Mouse (Mus musculus) limb, embryonic 15.5 days (tissue): Measurements from ENCODE around the gene Slc25a33. TPM values are rescaled to one million over a fixed set of nuclear protein-coding genes. Genes with fewer than 3 reads are reported as not detected.

Experiments
- ATAC-seq: fragments of 200-750 bp; cut with Nextera tagmentation; 2 replicates; pipeline ENCODE4 v1.8.0; 2017; ENCODE audit warnings: low read depth, moderate TSS enrichment; ENCODE audit not compliant: insufficient number of reproducible peaks, low FRiP score, low TSS enrichment
- H3K27ac ChIP-seq: fragments of 300-500 bp; sonication (generic); 2 replicates; pipeline ENCODE4 v1.5.1; 2015; ENCODE audit warnings: moderate library complexity, mild to moderate bottlenecking, inconsistent platforms
- H3K27me3 ChIP-seq: fragments of 300-500 bp; sonication (generic); 2 replicates; pipeline ENCODE4 v1.6.1; 2015; ENCODE audit warnings: inconsistent platforms
- H3K36me3 ChIP-seq: fragments of 300-500 bp; sonication (generic); 2 replicates; pipeline ENCODE4 v1.6.1; 2015; ENCODE audit warnings: inconsistent platforms
- H3K4me1 ChIP-seq: fragments of 300-500 bp; sonication (generic); 2 replicates; pipeline ENCODE4 v1.6.1; 2015; ENCODE audit warnings: inconsistent platforms
- H3K4me2 ChIP-seq: fragments of 300-500 bp; sonication (generic); 2 replicates; pipeline ENCODE4 v1.6.1; 2015; ENCODE audit warnings: mild to moderate bottlenecking, inconsistent platforms
- H3K4me3 ChIP-seq: fragments of 300-500 bp; sonication (generic); 2 replicates; pipeline ENCODE4 v1.5.1; 2015; ENCODE audit warnings: mild to moderate bottlenecking, inconsistent platforms
- H3K9ac ChIP-seq: fragments of 300-500 bp; sonication (generic); 2 replicates; pipeline ENCODE4 v1.6.1; 2015; ENCODE audit warnings: inconsistent platforms
- H3K9me3 ChIP-seq: fragments of 300-500 bp; sonication (generic); 2 replicates; pipeline ENCODE4 v1.6.1; 2016; ENCODE audit warnings: inconsistent platforms
- WGBS: fragments of 180-500 bp; shearing (Covaris S2); methylation state at CpG from one replicate; pipeline ENCODE4 v1.1.7; 2015; 5-methylcytosine and 5-hydroxymethylcytosine counted together
- polyA plus RNA-seq: library from polyadenylated mRNA; unstranded; fragments of >200 nt; fragmentation: Nextera tagmentation; extraction: Ambion mirVana; gene quantifications from 2 replicates; pipeline ENCODE4 v1.2.1, GENCODE M21; 2015

Slc25a33 gene
- polyA plus RNA-seq, 1 experiment from 2014 or later, result 9.4 TPM

- peaks cover 5% of the 10 kb centered on the region; the same call in 1 of the 2 replicates for H3K4me1 ChIP-seq
- H3K9me3 ChIP-seq, result no peaks in the 10 kb centered on the region
- no peak overlapping the region for H3K4me3 ChIP-seq
- H3K27me3 ChIP-seq, result no peaks in the 10 kb centered on the region
- 77% methylated on average over 24 of the region's 24 CpGs for WGBS
- no peak overlapping the region for H3K9ac ChIP-seq
- H3K4me2 ChIP-seq, result no peak overlapping the region
- H3K36me3 ChIP-seq, result peaks cover 94% of the 10 kb centered on the region
- no peak overlapping the region for H3K27ac ChIP-seq
- ATAC-seq, result no peak
Observed at GRCm38 (mm10) chr4:149722104-149723020, 51.7 kb downstream of the Slc25a33 start.

- Histone ChIP-seq H3K27me3 (no peaks in the 10 kb centered on the region), H3K4me3 (no peak overlapping the region), H3K9me3 (no peaks in the 10 kb centered on the region), H3K27ac (no peak overlapping the region), H3K9ac (no peak overlapping the region), H3K4me1 (peaks cover 5% of the 10 kb centered on the region; the same call in 1 of the 2 replicates), H3K4me2 (no peak overlapping the region), H3K36me3 (peaks cover 94% of the 10 kb centered on the region)
- 79% methylated on average over 8 of the region's 8 CpGs for WGBS
- ATAC-seq, result no peak
Observed at GRCm38 (mm10) chr4:149721163-149721562, 52.9 kb downstream of the Slc25a33 start.

GRCm38 (mm10) chr4:149719686-149720085, 54.4 kb downstream of the Slc25a33 start:
- ATAC-seq, result no peak
- no peaks in the 10 kb centered on the region for H3K27me3 ChIP-seq
- peaks cover 93% of the 10 kb centered on the region for H3K36me3 ChIP-seq

GRCm38 (mm10) chr4:149714542-149714941, 59.5 kb downstream of the Slc25a33 start:
- Histone ChIP-seq H3K27ac (no peak overlapping the region), H3K36me3 (peaks cover 49% of the 10 kb centered on the region), H3K27me3 (no peaks in the 10 kb centered on the region), H3K9me3 (no peaks in the 10 kb centered on the region), H3K4me3 (no peak overlapping the region), H3K9ac (no peak overlapping the region), H3K4me1 (peaks cover 5% of the 10 kb centered on the region; the same call in 1 of the 2 replicates), H3K4me2 (no peak overlapping the region)
- no peak for ATAC-seq
- WGBS, result 84% methylated on average over 3 of the region's 3 CpGs

More at GRCm38 (mm10) chr4:149719686-149720085, 54.4 kb downstream of the Slc25a33 start:
- no peaks in the 10 kb centered on the region for H3K9me3 ChIP-seq
- peaks cover 4% of the 10 kb centered on the region; the same call in 1 of the 2 replicates for H3K4me1 ChIP-seq
- no peak overlapping the region for H3K27ac ChIP-seq
- H3K4me2 ChIP-seq, result no peak overlapping the region
- no peak overlapping the region for H3K9ac ChIP-seq
- 79% methylated on average over 6 of the region's 6 CpGs for WGBS
- no peak overlapping the region for H3K4me3 ChIP-seq

- WGBS, result 29% methylated on average over 7 of the region's 7 CpGs
- Histone ChIP-seq H3K36me3 (peaks cover 23% of the 10 kb centered on the region), H3K27ac (no peak overlapping the region)
Observed at GRCm38 (mm10) chr4:149711955-149712354, 62.1 kb downstream of the Slc25a33 start.

GRCm38 (mm10) chr4:149711485-149711884, 62.6 kb downstream of the Slc25a33 start:
- no peak for ATAC-seq
- H3K27me3 ChIP-seq, result no peaks in the 10 kb centered on the region
- peaks cover 18% of the 10 kb centered on the region for H3K36me3 ChIP-seq
- WGBS, result 91% methylated on average over 5 of the region's 5 CpGs
- no peak overlapping the region for H3K4me3 ChIP-seq
- no peak overlapping the region for H3K4me2 ChIP-seq
- H3K4me1 ChIP-seq, result peaks cover 5% of the 10 kb centered on the region; the same call in 1 of the 2 replicates
- H3K9me3 ChIP-seq, result no peaks in the 10 kb centered on the region
- H3K27ac ChIP-seq, result no peak overlapping the region
- no peak overlapping the region for H3K9ac ChIP-seq

More at GRCm38 (mm10) chr4:149711955-149712354, 62.1 kb downstream of the Slc25a33 start:
- no peak overlapping the region for H3K4me2 ChIP-seq
- H3K27me3 ChIP-seq, result no peaks in the 10 kb centered on the region
- no peaks in the 10 kb centered on the region for H3K9me3 ChIP-seq
- no peak for ATAC-seq
- H3K4me3 ChIP-seq, result no peak overlapping the region
- peaks cover 5% of the 10 kb centered on the region; the same call in 1 of the 2 replicates for H3K4me1 ChIP-seq
- H3K9ac ChIP-seq, result no peak overlapping the region

GRCm38 (mm10) chr4:149710510-149710909, 63.6 kb downstream of the Slc25a33 start:
- 17% methylated on average over 5 of the region's 5 CpGs for WGBS
- no peak overlapping the region for H3K9ac ChIP-seq
- H3K9me3 ChIP-seq, result no peaks in the 10 kb centered on the region
- peaks cover 9% of the 10 kb centered on the region for H3K36me3 ChIP-seq
- H3K27ac ChIP-seq, result no peak overlapping the region
- H3K4me3 ChIP-seq, result no peak overlapping the region
- peaks cover 5% of the 10 kb centered on the region; the same call in 1 of the 2 replicates for H3K4me1 ChIP-seq
- H3K27me3 ChIP-seq, result no peaks in the 10 kb centered on the region
- ATAC-seq, result no peak
- no peak overlapping the region for H3K4me2 ChIP-seq

GRCm38 (mm10) chr4:149705941-149706340, 68.1 kb downstream of the Slc25a33 start:
- no peak for ATAC-seq
- no peaks in the 10 kb centered on the region for H3K9me3 ChIP-seq
- H3K4me1 ChIP-seq, result no peaks in the 10 kb centered on the region; the same call in 1 of the 2 replicates
- no peak overlapping the region for H3K27ac ChIP-seq
- H3K4me3 ChIP-seq, result no peak overlapping the region
- H3K27me3 ChIP-seq, result no peaks in the 10 kb centered on the region
- no peak overlapping the region for H3K9ac ChIP-seq
- no peak overlapping the region for H3K4me2 ChIP-seq
- H3K36me3 ChIP-seq, result no peaks in the 10 kb centered on the region
- 90% methylated on average over 8 of the region's 8 CpGs for WGBS

GRCm38 (mm10) chr4:149705298-149705697, 68.8 kb downstream of the Slc25a33 start:
- Histone ChIP-seq H3K36me3 (no peaks in the 10 kb centered on the region), H3K27ac (no peak overlapping the region), H3K4me2 (no peak overlapping the region), H3K9me3 (no peaks in the 10 kb centered on the region), H3K4me3 (no peak overlapping the region), H3K4me1 (no peaks in the 10 kb centered on the region; the same call in 1 of the 2 replicates), H3K9ac (no peak overlapping the region), H3K27me3 (peaks cover 3% of the 10 kb centered on the region; the same call in 1 of the 2 replicates)
- no peak for ATAC-seq
- WGBS, result 67% methylated on average over 7 of the region's 7 CpGs

- no peak for ATAC-seq
- H3K36me3 ChIP-seq, result no peaks in the 10 kb centered on the region
- no peak within 1 kb of the TSS for H3K4me3 ChIP-seq
- no peaks in the 10 kb centered on the region for H3K9me3 ChIP-seq
- WGBS, result 60% methylated on average over 19 of the region's 19 CpGs
- peaks cover 15% of the 10 kb centered on the region for H3K27me3 ChIP-seq
- no peak within 1 kb of the TSS for H3K4me2 ChIP-seq
- no peak within 1 kb of the TSS for H3K27ac ChIP-seq
- peaks cover 10% of the 10 kb centered on the region for H3K4me1 ChIP-seq
- no peak within 1 kb of the TSS for H3K9ac ChIP-seq
Observed at GRCm38 (mm10) chr4:149702210-149702979, 71.7 kb downstream of the Slc25a33 start, which contains the start of gene Pik3cd. Gene Pik3cd, minus strand, starts transcription at chr4:149702571.

GRCm38 (mm10) chr4:149701426-149702209, 72.5 kb downstream of the Slc25a33 start:
- no peaks in the 10 kb centered on the region for H3K36me3 ChIP-seq
- no peak overlapping the region for H3K4me2 ChIP-seq
- 60% methylated on average over 18 of the region's 18 CpGs for WGBS
- H3K4me1 ChIP-seq, result peaks cover 15% of the 10 kb centered on the region
- H3K27ac ChIP-seq, result no peak overlapping the region
- ATAC-seq, result no peak
- H3K27me3 ChIP-seq, result peaks cover 21% of the 10 kb centered on the region
- H3K4me3 ChIP-seq, result no peak overlapping the region
- H3K9me3 ChIP-seq, result no peaks in the 10 kb centered on the region
- H3K9ac ChIP-seq, result no peak overlapping the region
